Mouse (Mus musculus) CD8-positive naive resting alpha-beta T cell, adult 2 months (primary cell): ENCODE measurements around the gene Bloc1s3.
"Not testable (repeated sequence)": the region's sequence is repeated elsewhere in the genome, so short reads cannot be mapped to it uniquely, and the experiment has no call there.

Source experiments
- DNase-seq, 2 experiments: peaks; one replicate each; pipeline ENCODE4 v3.0.0; 2022; ENCODE audit warnings: low read depth in 2 of 2, low spot score in 2 of 2

Gene Bloc1s3

GRCm38 (mm10) chr7:19517652-19518365 lies 9.6 kb upstream of the Bloc1s3 start, which contains the start of gene Nkpd1:
TSS of gene Nkpd1 (plus strand) at chr7:19517838.
- DNase-seq = no peak

- DNase-seq = no peak
Measured at GRCm38 (mm10) chr7:19512353-19512752, 4.2 kb upstream of the Bloc1s3 start.

DNA sequence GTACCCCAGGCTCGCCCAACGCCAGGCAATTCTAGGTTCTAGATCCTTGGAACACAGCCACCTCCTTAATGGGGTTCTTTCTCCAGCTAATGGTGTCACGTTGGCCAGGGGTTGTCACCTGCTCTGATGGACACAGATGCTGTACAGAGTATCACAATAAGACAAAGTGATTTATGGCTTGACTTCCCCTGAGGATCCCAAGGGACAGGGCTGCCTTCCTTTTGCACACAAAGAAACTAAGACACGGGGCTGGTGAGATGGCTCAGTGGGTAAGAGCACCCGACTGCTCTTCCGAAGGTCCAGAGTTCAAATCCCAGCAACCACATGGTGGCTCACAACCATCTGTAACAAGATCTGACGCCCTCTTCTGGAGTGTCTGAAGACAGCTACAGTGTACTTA lies 3.8 kb upstream of the Bloc1s3 start:
- DNase-seq = not testable (repeated sequence)

DNA sequence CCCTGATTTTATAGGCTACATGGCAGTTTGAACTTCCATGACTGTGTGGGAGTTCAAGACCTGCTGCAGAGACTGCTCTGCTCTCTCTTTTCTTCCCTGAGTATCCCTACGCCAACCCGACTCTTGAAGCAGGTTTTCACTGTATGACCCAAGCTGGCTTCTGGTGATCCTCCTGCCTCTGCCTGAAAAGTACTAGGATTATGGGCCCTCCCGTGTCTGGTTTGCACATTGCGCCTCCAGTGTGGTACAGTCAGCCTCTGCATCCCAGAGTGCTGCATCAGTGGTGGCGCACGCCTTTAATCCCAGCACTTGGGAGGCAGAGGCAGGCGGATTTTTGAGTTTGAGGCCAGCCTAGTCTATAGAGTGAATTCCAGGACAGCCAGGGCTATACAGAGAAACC lies 1.6 kb upstream of the Bloc1s3 start:
- DNase-seq = no peak

GRCm38 (mm10) chr7:19508924-19509568 lies 879 bp upstream of the Bloc1s3 start:
- no peak for DNase-seq

GRCm38 (mm10) chr7:19507612-19507981 lies 570 bp downstream of the Bloc1s3 start:
- no peak for DNase-seq

DNA sequence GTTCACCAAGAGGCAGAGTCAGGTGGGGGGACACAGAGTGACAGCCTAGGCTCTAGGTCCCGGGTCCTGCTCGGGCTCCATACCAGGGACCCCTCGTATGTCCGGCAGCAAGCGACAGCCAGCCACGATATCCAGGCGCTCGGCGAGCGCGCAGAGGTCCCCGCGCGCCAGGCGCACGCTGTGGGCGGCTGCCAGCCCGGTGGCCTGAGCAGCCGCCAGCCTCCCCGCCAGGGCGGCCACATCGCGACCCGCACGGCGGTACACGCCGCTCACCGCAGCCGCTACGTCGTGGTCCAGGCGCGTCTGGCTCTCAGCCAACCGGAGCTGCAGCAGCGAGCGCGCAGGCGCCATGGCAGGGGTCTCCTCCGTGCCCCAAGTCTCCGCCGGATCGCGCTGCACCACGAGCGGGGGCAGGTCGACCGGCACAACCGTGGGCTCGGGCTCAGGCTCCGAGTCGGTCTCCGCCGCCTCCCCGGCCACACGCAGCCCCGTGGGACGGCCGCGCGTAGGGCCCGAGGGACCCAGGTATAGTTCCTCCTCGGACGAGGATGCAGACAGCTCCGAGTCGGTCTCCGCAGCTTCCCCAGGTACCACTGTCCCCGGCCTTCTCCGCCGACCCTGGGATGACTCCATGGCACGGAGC lies 1.1 kb downstream of the Bloc1s3 start:
- peak in 1 of 2 experiments; percentile 23 for DNase-seq

GRCm38 (mm10) chr7:19506326-19506725 lies 1.8 kb downstream of the Bloc1s3 start:
- DNase-seq = no peak

DNA sequence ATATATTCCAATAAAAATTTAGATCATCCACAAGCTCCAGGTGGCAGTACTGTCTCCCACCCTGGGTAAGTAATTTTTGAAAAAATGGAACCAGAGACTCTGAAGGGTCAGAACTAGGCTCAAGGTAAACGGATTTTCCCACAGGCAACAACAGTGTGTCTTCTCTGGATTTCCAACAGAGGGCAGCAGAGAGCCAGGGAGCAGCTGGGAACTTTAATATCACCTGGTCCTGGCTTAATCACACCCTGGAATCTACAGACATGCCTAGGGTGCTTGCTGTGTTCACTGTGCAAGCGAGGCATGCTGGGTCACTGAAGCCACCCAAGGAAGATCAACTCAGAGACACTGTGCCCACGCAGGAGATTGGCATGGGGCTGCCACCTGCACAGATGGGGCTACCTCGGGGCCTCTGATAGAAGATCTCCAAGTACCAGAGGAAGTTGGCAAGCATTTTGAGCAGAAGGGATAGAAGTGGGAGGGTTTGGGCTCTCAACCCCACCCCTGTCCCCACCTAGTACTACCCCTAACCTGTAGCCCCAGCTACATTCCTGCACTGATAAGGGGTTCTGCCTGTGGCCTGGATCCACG lies 4.6 kb downstream of the Bloc1s3 start:
- peak; percentile 37 to 51 for DNase-seq

DNA sequence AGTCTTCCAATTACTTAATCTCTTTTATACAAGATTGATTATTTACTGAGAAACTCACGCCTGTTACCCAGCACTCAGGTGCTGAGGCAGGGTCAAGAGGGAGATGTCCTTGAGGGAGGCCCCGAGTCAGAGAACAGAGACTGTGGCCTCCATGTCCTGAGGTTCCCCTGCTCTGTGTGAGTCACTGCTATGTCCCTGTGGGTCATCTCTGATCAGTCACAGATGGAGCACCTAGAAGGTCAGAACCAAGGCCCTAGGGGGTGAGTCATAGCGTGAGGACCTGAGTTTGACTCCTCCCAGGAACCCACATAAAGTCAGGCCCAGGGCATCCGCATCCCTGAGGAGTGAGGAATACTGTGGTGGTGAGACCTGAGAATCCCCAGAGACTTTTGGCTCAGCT lies 6.5 kb downstream of the Bloc1s3 start:
- DNase-seq = no peak

DNA sequence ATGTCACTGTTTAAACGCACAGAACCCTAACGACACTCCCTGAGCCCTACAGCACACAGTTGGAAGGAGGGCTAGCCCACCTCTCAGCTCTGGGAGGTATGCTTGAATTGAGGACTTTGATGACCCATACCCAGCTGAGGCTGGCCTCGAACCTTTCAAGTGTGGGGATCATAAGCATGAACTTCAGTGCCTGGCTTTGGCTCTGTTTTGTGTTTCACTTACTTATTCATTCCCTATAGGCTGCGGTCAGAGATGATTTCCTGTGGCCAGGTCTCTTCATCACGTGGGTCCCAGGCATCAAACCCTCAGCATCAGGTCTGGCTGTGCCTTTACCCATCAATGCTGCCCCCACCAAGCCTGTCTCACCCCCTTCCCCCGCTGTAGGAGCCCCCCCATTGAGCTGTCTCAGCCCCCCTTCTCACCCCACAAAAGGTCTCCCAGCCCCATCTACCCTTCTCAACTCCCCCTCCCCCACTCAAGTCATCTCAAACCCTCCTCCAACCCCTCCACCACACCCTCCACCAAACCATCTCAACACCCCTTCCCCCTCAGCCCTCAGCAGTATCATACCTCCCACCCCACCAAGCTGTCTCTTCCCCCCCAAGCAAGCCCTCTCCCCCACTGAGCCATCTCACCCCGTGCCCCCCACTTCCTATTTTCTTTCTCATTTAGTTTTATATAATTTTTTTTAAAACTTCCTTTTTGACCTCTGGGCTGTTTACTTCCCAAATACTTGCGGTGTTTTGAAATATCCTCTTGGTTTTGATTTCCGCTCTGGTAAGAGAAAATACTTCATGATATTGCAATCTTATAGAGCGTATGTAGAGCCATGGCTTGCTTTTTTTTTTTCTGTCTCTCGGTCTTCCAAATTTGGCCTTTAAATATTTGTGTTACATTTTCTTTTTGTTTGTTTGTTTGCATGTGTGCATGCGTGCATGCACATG lies 7.5 kb downstream of the Bloc1s3 start:
- DNase-seq = no peak

DNA sequence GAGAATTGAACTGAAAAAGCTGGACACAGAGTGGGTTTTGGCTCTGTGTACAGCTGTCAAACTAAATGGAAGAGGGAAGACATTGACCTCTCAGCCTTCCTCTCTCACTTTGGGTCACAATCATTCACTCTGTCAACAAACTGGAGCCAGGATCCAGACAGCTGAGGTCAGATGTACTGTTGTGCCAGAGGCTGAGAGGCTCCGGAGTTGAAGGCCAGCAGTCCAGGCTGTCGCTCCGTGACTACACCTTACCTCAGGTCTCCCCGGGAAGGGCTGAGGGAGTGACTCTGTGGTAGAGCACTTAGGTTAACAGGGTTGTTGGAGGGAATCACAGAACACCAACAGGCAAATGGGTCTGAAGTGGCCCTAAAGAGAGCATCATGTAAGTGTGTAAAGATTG lies 9.8 kb downstream of the Bloc1s3 start:
- no peak for DNase-seq

- no peak for DNase-seq
Measured at GRCm38 (mm10) chr7:19496214-19496555, 12.0 kb downstream of the Bloc1s3 start.

GRCm38 (mm10) chr7:19495521-19496213 lies 12.5 kb downstream of the Bloc1s3 start:
- no peak for DNase-seq

GRCm38 (mm10) chr7:19494751-19495474 lies 13.3 kb downstream of the Bloc1s3 start:
- no peak for DNase-seq

DNA sequence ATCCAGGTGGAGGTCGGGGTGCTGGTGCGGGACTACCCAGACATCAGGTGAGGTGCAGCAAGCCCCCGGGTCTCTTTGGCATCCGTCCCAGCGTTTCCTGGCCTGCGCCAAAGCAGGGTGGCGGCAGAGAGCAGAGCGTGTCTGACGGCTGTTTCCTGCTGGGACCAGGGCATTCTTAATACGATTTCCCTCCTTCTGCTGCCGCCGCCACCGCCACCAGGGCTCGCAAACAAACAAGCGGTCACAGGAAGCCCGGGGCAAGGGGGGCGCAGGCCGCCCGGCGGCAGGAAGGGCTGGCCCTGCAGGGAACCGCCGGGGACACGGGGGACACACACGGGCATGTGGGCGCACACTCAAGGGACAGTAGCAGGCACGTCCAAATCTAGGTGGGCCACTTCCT lies 16.4 kb downstream of the Bloc1s3 start:
- DNase-seq = no peak

- DNase-seq = no peak
Measured at GRCm38 (mm10) chr7:19489525-19489924, 18.6 kb downstream of the Bloc1s3 start.

DNA sequence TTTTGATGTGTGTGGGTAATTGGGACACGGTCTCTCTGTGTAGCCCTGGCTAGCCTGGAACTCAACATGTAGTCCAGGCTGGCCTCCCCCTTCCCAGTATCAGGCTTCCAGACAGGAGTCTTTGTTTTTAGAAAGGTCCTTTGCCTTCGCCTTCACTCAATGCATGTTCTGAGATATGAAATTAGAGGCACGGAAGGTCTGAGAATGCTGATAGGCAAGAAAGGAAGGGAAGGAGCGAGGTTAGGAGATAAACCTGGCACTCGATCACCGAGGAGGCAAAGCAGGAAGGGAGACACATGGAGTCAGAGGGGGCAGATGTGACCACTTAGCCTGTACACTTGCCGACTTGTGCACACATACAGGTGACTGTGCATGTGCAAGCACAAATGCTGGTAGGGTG lies 21.6 kb downstream of the Bloc1s3 start:
- DNase-seq = no peak

DNA sequence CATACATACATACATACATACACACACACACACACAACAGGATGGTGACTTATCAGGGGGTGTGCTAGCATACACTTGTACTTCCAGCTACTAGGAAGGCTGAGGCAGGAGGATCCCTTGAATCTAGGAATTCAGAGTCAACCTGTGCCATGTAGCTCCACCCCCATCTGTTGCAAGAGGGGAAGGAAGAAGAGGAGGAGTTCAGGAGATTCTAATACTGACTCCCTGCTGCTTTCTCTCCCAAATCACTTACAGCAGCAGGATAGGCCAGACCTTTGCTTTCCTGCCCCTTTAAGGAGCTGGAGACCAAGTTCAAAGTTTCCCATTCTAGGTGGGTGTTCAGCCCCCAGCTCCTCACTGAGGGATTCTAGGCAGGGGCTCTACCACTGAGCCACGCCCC lies 22.7 kb downstream of the Bloc1s3 start:
- DNase-seq = no peak

DNA sequence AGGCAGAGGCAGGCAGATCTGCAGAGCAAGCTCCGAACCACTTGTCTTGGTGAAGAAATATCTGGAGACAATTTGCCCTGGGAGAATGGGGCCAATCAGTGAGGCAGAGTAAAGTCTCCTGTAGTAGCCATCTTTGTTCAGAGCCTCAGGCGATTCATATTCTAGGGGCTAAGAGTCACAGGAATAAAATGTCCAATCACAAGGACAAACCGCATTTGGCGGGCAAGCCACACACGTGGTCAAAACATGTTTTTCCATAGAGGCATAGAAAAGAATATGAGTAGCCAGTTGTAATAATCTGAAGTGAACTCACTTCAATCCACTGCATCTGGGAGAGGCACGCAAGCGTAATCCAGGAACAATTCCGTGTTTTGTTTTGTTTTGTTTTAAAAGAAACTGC lies 24.9 kb downstream of the Bloc1s3 start:
- no peak for DNase-seq
